Mouse (Mus musculus): ENCODE results near the gene Wdr13. TPM values are rescaled to one million over a fixed set of nuclear protein-coding genes. Genes with fewer than 3 reads are reported as not detected.
"Not testable (repeated sequence)": the region's sequence is repeated elsewhere in the genome, so short reads cannot be mapped to it uniquely, and the experiment has no call there.

Gene Wdr13
- polyA plus RNA-seq, 1 experiment: 203 TPM

GRCm38 (mm10) chrX:8123821-8124470 is 8.7 kb downstream of the Wdr13 start:
- no peak for TF ChIP-seq POLR2A (IDR thresholded peaks at IDR 0.05; ENCODE audit: extremely low read depth, insufficient read depth, low read length)
- no peak for TF ChIP-seq CTCF (IDR thresholded peaks at IDR 0.05; ENCODE audit: extremely low read depth, insufficient read depth, low read length)
- no peak overlapping the region for H3K27ac ChIP-seq (ENCODE audit: insufficient read depth, low read length)
- H3K4me3 ChIP-seq (ENCODE audit: insufficient read depth, low read length): no peak overlapping the region
- no peaks in the 10 kb centered on the region for H3K4me1 ChIP-seq (ENCODE audit: control insufficient read depth, insufficient read depth, low read length)

DNA sequence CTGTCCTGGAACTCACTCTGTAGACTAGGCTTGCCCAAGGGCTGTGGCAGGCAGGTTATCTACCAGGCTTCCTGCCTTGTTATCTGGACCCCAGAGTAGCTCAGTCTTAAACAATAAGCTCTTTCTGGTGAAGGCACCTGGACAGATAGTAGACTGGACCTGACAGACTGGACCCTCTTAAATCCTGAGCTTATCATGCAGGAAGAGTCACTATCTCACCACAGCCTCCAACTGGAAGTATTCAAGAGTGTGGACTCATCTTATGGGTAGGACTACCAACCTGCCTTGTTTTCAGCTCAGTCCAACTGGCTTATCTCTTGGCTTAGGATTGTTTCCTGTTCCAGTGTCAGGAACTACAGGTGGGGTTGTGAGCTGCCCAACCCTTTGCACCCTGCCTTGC is 15.4 kb downstream of the Wdr13 start:
- Histone ChIP-seq H3K4me1 (ENCODE audit: control insufficient read depth, insufficient read depth, low read length) (no peaks in the 10 kb centered on the region), H3K27ac (ENCODE audit: insufficient read depth, low read length) (no peak overlapping the region), H3K4me3 (ENCODE audit: insufficient read depth, low read length) (no peak overlapping the region)
- no peak for TF ChIP-seq CTCF (IDR thresholded peaks at IDR 0.05; ENCODE audit: extremely low read depth, insufficient read depth, low read length)
- TF ChIP-seq POLR2A (IDR thresholded peaks at IDR 0.05; ENCODE audit: extremely low read depth, insufficient read depth, low read length): no peak

DNA sequence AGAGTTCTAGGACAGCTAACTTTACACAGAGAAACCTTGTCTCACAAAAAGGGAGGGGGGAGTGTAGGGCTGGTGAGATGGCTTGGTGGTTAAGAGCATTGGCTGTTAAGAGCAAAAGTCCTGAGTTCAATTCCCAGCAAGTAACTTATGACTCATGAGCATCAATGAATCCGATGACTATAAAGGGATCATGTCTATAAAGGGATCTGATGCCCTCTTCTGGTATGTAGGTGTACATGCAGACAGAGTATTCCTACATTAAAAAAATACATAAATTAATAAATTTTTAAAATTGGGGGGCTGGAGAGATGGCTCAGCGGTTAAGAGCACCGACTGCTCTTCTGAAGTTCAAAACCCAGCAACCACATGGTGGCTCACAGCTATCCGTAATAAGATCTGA is 17.4 kb downstream of the Wdr13 start:
- H3K27ac ChIP-seq (ENCODE audit: insufficient read depth, low read length): no peak overlapping the region
- no peaks in the 10 kb centered on the region for H3K4me1 ChIP-seq (ENCODE audit: control insufficient read depth, insufficient read depth, low read length)
- TF ChIP-seq POLR2A (IDR thresholded peaks at IDR 0.05; ENCODE audit: extremely low read depth, insufficient read depth, low read length): no peak
- no peak for TF ChIP-seq CTCF (IDR thresholded peaks at IDR 0.05; ENCODE audit: extremely low read depth, insufficient read depth, low read length)
- H3K4me3 ChIP-seq (ENCODE audit: insufficient read depth, low read length): no peak overlapping the region

- no peak overlapping the region for H3K27ac ChIP-seq (ENCODE audit: insufficient read depth, low read length)
- TF ChIP-seq POLR2A (IDR thresholded peaks at IDR 0.05; ENCODE audit: extremely low read depth, insufficient read depth, low read length): no peak
- no peak for TF ChIP-seq CTCF (IDR thresholded peaks at IDR 0.05; ENCODE audit: extremely low read depth, insufficient read depth, low read length)
- no peak overlapping the region for H3K4me3 ChIP-seq (ENCODE audit: insufficient read depth, low read length)
- H3K4me1 ChIP-seq (ENCODE audit: control insufficient read depth, insufficient read depth, low read length): no peaks in the 10 kb centered on the region
Measured at GRCm38 (mm10) chrX:8105019-8105418, 27.7 kb downstream of the Wdr13 start.

DNA sequence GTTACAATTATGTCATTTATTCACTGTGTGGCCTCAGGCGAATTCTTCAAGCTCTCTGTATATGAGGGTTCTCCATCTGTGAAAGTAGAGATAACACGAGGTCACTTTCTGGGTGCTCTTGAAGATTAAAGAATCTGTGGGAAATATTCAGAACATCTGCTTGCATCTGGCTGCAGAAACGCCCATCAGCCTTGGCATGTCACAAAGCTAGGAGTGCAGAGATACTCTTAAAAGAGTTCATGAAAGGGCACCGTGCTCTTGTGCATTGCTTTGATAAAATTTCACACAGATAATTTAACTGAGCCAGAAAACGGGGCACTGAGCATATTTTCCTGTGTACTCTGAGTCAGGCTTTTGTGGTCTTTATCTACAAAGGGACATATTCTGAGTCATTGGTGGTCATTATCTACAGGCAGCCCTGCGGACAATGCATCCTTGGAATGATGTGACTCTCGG is 30.5 kb downstream of the Wdr13 start:
- TF ChIP-seq CTCF (IDR thresholded peaks at IDR 0.05; ENCODE audit: extremely low read depth, insufficient read depth, low read length) (no peak), POLR2A (IDR thresholded peaks at IDR 0.05; ENCODE audit: extremely low read depth, insufficient read depth, low read length) (no peak)
- H3K27ac ChIP-seq (ENCODE audit: insufficient read depth, low read length): no peak overlapping the region
- no peaks in the 10 kb centered on the region for H3K4me1 ChIP-seq (ENCODE audit: control insufficient read depth, insufficient read depth, low read length)
- no peak overlapping the region for H3K4me3 ChIP-seq (ENCODE audit: insufficient read depth, low read length)

DNA sequence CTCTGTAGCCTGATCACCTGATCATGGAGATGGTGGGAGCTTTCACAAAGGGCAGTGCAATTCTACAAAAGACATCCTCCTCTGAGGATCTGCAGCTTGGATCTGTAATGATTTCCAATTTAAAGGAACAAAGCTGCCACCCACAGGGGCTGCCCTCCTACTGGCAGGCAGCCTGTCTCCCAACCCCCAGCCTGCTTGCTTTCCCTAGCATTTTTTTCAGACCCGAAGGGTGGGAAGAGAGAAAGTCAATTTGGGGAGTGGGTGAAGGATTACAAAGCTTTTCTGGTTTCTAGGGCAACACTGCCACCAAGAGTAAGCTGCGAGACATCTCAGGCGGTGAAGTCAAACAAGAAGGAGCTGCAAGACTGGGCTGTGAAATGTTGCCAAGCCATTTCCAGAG is 31.7 kb downstream of the Wdr13 start:
- TF ChIP-seq CTCF (IDR thresholded peaks at IDR 0.05; ENCODE audit: extremely low read depth, insufficient read depth, low read length) (peak; percentile 47; the same call in 1 of the 2 replicates), POLR2A (IDR thresholded peaks at IDR 0.05; ENCODE audit: extremely low read depth, insufficient read depth, low read length) (no peak)
- H3K4me1 ChIP-seq (ENCODE audit: control insufficient read depth, insufficient read depth, low read length): no peaks in the 10 kb centered on the region
- H3K4me3 ChIP-seq (ENCODE audit: insufficient read depth, low read length): no peak overlapping the region
- no peak overlapping the region for H3K27ac ChIP-seq (ENCODE audit: insufficient read depth, low read length)

GRCm38 (mm10) chrX:8099435-8099834 is 33.3 kb downstream of the Wdr13 start:
- Histone ChIP-seq H3K4me1 (ENCODE audit: control insufficient read depth, insufficient read depth, low read length) (no peaks in the 10 kb centered on the region), H3K27ac (ENCODE audit: insufficient read depth, low read length) (no peak overlapping the region), H3K4me3 (ENCODE audit: insufficient read depth, low read length) (no peak overlapping the region)
- TF ChIP-seq POLR2A (IDR thresholded peaks at IDR 0.05; ENCODE audit: extremely low read depth, insufficient read depth, low read length): no peak
- no peak for TF ChIP-seq CTCF (IDR thresholded peaks at IDR 0.05; ENCODE audit: extremely low read depth, insufficient read depth, low read length)

DNA sequence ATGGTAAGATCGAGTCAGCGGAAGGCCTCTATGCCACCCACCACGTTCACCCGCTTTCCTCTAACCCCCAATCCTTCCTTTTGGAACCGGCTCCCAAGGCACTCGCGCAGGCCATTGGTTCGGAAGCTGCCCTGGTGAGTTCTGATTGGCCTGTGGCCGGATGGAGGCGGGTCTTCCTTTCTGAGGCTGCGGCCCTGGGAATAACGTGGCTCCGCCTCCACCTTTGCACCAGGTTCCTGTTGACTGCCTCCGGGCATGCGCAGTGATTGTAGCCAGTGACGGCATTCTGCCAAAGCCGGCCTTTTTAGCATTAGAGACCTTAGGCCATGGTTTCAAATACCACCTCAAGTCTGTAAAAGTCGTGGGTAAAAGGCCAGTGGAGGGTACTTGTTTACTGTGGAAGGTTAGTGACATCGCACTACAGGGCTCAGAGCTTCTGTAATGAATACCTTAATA is 35.9 kb downstream of the Wdr13 start:
- H3K4me1 ChIP-seq (ENCODE audit: control insufficient read depth, insufficient read depth, low read length): no peaks in the 10 kb centered on the region
- peak overlapping the region; percentile 21; the same call in 1 of the 2 replicates for H3K4me3 ChIP-seq (ENCODE audit: insufficient read depth, low read length)
- peak overlapping the region; percentile 63; the same call in 1 of the 2 replicates for H3K27ac ChIP-seq (ENCODE audit: insufficient read depth, low read length)
- TF ChIP-seq CTCF (IDR thresholded peaks at IDR 0.05; ENCODE audit: extremely low read depth, insufficient read depth, low read length) (no peak), POLR2A (IDR thresholded peaks at IDR 0.05; ENCODE audit: extremely low read depth, insufficient read depth, low read length) (no peak)

GRCm38 (mm10) chrX:8096068-8096786 is 36.5 kb downstream of the Wdr13 start:
- Histone ChIP-seq H3K4me3 (ENCODE audit: insufficient read depth, low read length) (peak overlapping the region; percentile 21; the same call in 1 of the 2 replicates), H3K27ac (ENCODE audit: insufficient read depth, low read length) (peak overlapping the region; percentile 63; the same call in 1 of the 2 replicates)
- H3K4me1 ChIP-seq (ENCODE audit: control insufficient read depth, insufficient read depth, low read length): not testable (repeated sequence)

- no peak overlapping the region for H3K27ac ChIP-seq (ENCODE audit: insufficient read depth, low read length)
- TF ChIP-seq POLR2A (IDR thresholded peaks at IDR 0.05; ENCODE audit: extremely low read depth, insufficient read depth, low read length) (no peak), CTCF (IDR thresholded peaks at IDR 0.05; ENCODE audit: extremely low read depth, insufficient read depth, low read length) (no peak)
- no peak overlapping the region for H3K4me3 ChIP-seq (ENCODE audit: insufficient read depth, low read length)
- H3K4me1 ChIP-seq (ENCODE audit: control insufficient read depth, insufficient read depth, low read length): no peaks in the 10 kb centered on the region
Measured at GRCm38 (mm10) chrX:8095546-8095945, 37.1 kb downstream of the Wdr13 start.

- not testable (repeated sequence) for H3K27ac ChIP-seq (ENCODE audit: insufficient read depth, low read length); H3K4me1 ChIP-seq (ENCODE audit: control insufficient read depth, insufficient read depth, low read length); H3K4me3 ChIP-seq (ENCODE audit: insufficient read depth, low read length)
Measured at GRCm38 (mm10) chrX:8090954-8091347, 41.7 kb downstream of the Wdr13 start.
